Mouse (Mus musculus) small intestine, adult 2 months (tissue): ENCODE measurements around the gene Fgd3.

ENCODE experiments used
- CTCF ChIP-seq: fragments of 200-500 bp; IDR thresholded peaks from 2 replicates; pipeline ENCODE4 v1.5.1; 2012; ENCODE audit warnings: low read depth, mild to moderate bottlenecking, control low read depth, inconsistent platforms, low read length, moderate library complexity, mixed read lengths; ENCODE audit not compliant: insufficient replicate concordance, insufficient read length; ENCODE audit errors: extremely low read depth
- POLR2A ChIP-seq: fragments of 200-500 bp; IDR thresholded peaks from 2 replicates; pipeline ENCODE4 v1.6.1; 2012; ENCODE audit warnings: low read depth, mild to moderate bottlenecking, control low read depth, inconsistent platforms, low read length, moderate library complexity

GRCm38 (mm10) chr13:49321452-49321851 lies 1.3 kb upstream of the Fgd3 start:
- no peak for TF ChIP-seq POLR2A
- no peak for TF ChIP-seq CTCF
